Mouse (Mus musculus) olfactory bulb, adult 2 months (tissue): Measurements from ENCODE around the gene Mapk3.

Experiments used
- CTCF ChIP-seq: fragments of 200-500 bp; IDR thresholded peaks from 2 replicates; pipeline ENCODE4 v1.5.1; 2012; ENCODE audit warnings: low read depth, mild to moderate bottlenecking, low read length, moderate library complexity; ENCODE audit not compliant: insufficient read depth
- POLR2A ChIP-seq: fragments of 200-500 bp; IDR thresholded peaks from 2 replicates; pipeline ENCODE4 v1.6.1; 2012; ENCODE audit warnings: mild to moderate bottlenecking, low read depth, low read length, moderate library complexity; ENCODE audit not compliant: insufficient read depth

DNA sequence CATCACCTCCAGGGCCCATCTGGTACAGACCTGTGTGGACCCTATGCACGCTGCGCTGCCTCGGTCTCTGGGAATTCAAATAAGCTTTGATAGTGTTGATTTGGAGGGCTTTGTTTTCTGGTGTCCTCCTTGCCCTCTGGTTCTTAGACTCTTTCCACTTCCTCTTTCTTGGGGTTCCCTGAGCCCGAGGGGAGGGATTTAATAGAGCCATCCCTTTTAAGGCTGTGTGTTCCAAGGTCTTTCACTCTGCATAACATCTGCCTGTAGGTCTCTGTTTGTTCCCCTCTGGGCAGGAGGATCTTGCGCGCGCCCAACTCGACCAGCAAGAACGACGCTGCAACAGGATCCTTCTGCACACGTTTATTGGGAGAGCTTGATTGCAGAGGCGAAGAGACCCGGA, 37.8 kb upstream of the Mapk3 start:
- TF ChIP-seq CTCF (no peak), POLR2A (no peak)
